Mouse (Mus musculus) adrenal gland, adult 8-10 months (tissue): ENCODE data around the gene Prkx. TPM values are rescaled to one million over a fixed set of nuclear protein-coding genes. Genes with fewer than 3 reads are reported as not detected.

Source experiments
- total RNA-seq, 4 experiments: library from RNA; stranded (reverse); gene quantifications; 2 replicates each; pipeline ENCODE4 v1.2.4; 2022

Prkx gene
- total RNA-seq, 4 experiments from 2014 or later, result 13.2 to 16.5 (median 15.5) TPM

Other genes with a start within 250 kb of the Prkx start
- not detected for gene Pbsn, start 57.3 kb upstream of the Prkx start, total RNA-seq
- not detected for gene Gm14744, start 68.5 kb upstream of the Prkx start, total RNA-seq
- gene 5430402E10Rik, start 128.8 kb upstream of the Prkx start, total RNA-seq, result not detected